Mouse (Mus musculus) right cerebral cortex, postnatal 10 days (tissue): ENCODE data around the gene Olfr1201.

ENCODE experiments used
- DNase-seq, 2 experiments: peaks; one replicate each; pipeline ENCODE4 v3.0.0; 2021; ENCODE audit warnings: low spot score in 2 of 2

Olfr1201 gene

DNA sequence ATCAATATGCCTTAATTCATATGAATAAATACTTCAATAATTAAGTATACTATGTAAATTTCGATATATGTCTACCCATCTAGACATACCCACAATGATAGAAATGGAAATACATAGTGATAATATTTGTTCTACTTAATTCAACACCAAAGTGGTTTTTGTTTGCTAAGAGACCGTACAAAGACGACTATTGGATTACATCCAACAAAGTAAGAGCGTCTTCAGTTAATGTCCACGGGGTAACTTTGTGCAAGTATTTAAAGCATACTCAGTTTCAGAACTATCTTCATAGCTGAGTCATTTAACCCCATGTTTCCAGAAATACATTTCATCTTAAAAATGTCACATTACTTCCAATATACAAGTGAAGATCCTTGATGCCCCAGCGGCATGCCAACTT is at the start of gene Olfr1201:
TSS of gene Olfr1201 (plus strand) at position 301 of the 400 bp plus-strand sequence.
- no peak for DNase-seq

DNA sequence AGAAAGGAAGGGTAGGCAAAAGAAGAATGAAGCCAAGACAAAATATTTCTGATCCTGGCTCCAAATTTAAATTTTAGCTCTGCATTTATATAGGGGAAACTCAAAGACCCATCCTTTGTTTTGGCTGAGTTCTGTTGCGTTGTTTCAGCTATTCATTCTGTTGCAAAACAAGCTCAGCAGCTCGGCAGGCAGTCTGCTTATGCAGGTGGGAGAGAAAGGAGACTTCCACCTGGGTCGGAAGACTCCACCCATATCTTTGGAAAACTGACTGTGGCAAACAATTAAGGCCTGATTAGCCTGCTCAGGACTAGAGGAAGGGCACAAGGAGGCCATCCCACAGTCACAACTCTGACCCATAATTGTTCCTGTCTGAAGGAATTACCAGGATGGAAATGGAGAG is 49.5 kb upstream of the Olfr1201 start:
- DNase-seq = no peak

DNA sequence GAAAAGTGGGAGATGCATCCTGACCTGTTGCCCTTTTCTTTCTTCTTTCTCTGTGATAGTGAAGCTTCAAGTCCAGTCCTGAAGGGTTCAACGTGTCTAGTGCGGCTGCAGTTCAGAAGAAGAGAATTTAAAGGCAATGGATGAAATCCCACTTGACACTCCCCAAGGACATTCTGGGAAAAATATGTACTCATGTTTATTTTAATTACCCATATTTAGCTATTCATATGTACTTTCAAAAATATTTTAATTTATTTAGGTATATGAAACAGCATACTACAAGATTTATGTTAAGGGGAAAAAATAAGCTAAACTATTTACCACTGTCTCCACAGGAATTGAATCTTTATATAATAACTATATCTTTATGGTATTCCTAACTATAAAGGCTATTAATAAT is 41.6 kb upstream of the Olfr1201 start, which contains the start of gene Olfr1198:
TSS of gene Olfr1198 (minus strand) at position 101 of the 400 bp plus-strand sequence.
- DNase-seq = no peak

DNA sequence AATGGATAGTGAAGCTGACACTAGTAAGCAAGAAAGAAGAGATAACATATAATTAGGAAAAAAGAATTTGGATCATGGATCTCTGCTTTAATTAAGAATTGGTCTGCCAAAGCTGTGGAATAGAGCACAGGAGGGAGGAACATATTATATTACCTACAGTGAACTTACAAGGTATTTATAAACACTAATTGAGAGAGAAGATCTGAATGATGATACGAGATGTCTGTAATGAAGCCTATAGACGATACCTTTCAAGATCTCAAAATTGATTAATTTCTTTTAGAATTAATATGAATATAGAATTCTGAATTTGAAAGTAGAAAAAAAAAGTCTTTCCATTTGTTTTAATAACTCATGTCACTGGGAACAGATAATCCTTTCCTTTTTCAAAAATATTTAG is 32.5 kb upstream of the Olfr1201 start, which contains the start of gene Olfr1199:
TSS of gene Olfr1199 (minus strand) at position 101 of the 400 bp plus-strand sequence.
- no peak for DNase-seq

DNA sequence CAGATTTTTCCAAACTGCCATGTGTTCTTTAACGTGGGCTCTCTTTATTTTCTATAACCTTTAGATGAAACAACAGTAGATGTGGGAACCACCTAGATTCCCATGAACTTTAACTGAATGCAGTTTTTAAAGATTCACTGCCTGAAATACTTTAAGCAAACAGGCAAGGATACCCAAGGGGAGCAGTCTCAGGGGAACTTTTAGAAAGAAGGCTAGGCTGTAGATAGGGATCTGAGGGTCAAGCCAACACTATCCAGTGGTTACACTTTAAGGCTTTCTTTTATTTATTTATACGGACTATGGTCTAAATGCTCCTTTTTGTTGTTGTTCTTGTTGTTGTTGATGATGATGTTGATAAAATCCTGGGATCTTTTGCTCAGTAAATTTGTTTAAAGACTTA is 22.4 kb upstream of the Olfr1201 start, which contains the start of gene Olfr1200:
TSS of gene Olfr1200 (minus strand) at position 101 of the 400 bp plus-strand sequence.
- DNase-seq = no peak

DNA sequence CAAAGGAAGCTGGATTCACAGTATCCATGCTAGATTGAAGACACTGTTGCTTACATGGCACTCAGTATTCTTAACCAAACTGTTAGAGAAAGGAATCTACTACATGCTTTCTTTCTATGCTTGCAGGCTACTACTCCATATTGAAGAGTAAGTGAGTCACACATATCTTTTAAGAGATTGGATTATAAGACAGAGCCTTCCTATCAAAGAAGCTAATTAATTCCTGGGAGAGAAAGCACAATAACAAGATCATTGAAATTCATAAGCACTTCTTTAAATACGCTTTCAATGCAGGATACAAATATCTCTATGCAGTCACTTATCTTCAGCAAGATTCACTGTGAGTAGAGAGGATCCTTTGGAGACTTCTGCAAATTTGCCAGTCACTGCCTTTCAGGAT is 21.4 kb downstream of the Olfr1201 start, which contains the start of gene Olfr1202:
TSS of gene Olfr1202 (plus strand) at position 301 of the 400 bp plus-strand sequence.
- DNase-seq = no peak

DNA sequence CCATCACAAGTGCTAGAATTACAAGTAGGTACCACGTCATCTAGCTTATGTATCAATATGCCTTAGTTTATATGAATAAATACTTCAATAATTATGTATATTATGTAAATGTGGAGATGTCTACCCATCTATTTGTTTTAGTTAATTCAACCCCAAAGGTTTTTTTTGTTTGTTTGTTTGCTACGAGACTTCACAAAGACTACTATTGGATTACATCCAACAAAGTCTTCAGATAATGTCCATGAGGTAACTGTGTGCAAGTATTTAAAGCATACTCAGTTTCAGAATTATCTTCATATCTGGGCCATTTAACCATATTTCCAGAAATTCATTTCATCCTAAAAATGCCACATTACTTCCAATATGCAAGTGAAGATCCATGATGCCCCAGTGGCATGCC is 36.6 kb downstream of the Olfr1201 start, which contains the start of gene Olfr1205:
TSS of gene Olfr1205 (plus strand) at position 301 of the 400 bp plus-strand sequence.
- no peak for DNase-seq

DNA sequence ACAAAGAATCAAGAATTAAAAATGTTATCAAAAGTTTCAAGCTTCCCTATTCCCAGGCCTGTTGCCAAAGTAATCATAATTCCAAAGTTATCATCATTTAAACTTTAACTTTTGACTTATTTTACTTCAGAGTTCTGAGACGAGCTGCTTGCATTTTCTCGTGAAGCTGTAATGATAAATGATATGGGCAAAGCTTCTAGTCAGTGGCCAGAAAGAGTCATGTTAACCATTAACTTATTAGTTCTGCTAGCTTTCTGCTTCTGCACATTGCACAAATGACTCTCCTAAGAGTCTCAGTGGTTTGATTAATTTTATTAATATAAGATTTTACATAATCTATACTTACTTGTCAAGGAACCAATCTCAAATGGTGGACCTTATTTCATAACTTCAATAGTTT is 45.6 kb downstream of the Olfr1201 start:
- no peak for DNase-seq
